Mouse (Mus musculus) liver, postnatal 0 days (tissue): ENCODE measurements around the gene Minos1. TPM values are rescaled to one million over a fixed set of nuclear protein-coding genes. Genes with fewer than 3 reads are reported as not detected.

Experiments used
- ATAC-seq: fragments of 200-750 bp; cut with Nextera tagmentation; 2 replicates; pipeline ENCODE4 v1.8.0; 2017; ENCODE audit warnings: mild to moderate bottlenecking, moderate library complexity
- DNase-seq: peaks from one replicate; pipeline ENCODE4 v3.0.0-alpha.2; 2016
- H3K27ac ChIP-seq: fragments of 300-500 bp; sonication (generic); 2 replicates; pipeline ENCODE4 v1.5.1; 2014; ENCODE audit warnings: antibody characterized with exemption, moderate library complexity, mild to moderate bottlenecking, low read depth
- H3K27me3 ChIP-seq: fragments of 300-500 bp; sonication (generic); 2 replicates; pipeline ENCODE4 v1.6.1; 2014; ENCODE audit warnings: low read length, control low read depth, mixed read lengths; ENCODE audit not compliant: insufficient read depth
- H3K36me3 ChIP-seq: fragments of 300-500 bp; sonication (generic); replicated peaks from 2 replicates; pipeline ENCODE4 v1.6.1; 2014; ENCODE audit warnings: mild to moderate bottlenecking, control low read depth, low read length, moderate library complexity, mixed read lengths; ENCODE audit not compliant: insufficient read depth
- H3K4me1 ChIP-seq: fragments of 300-500 bp; sonication (generic); 2 replicates; pipeline ENCODE4 v1.6.1; 2014; ENCODE audit warnings: antibody characterized with exemption, mild to moderate bottlenecking, control low read depth; ENCODE audit not compliant: insufficient read depth
- H3K4me2 ChIP-seq: fragments of 300-500 bp; sonication (generic); 2 replicates; pipeline ENCODE4 v1.6.1; 2014; ENCODE audit warnings: low read depth, mild to moderate bottlenecking, low read length, moderate library complexity, mixed read lengths
- H3K4me3 ChIP-seq: fragments of 300-500 bp; sonication (generic); 2 replicates; pipeline ENCODE4 v1.5.1; 2014; ENCODE audit warnings: low read depth, low read length
- H3K9ac ChIP-seq: fragments of 300-500 bp; sonication (generic); replicated peaks from 2 replicates; pipeline ENCODE4 v1.6.1; 2014; ENCODE audit warnings: mild to moderate bottlenecking, moderate library complexity
- H3K9me3 ChIP-seq: fragments of 300-500 bp; sonication (generic); 2 replicates; pipeline ENCODE4 v1.6.1; 2016; ENCODE audit warnings: mild to moderate bottlenecking, control low read depth, low read length, mixed read lengths
- CTCF ChIP-seq: sonication (generic); IDR thresholded peaks from 2 replicates; pipeline ENCODE4 v1.5.1; 2016; ENCODE audit warnings: antibody characterized with exemption, low read depth
- EP300 ChIP-seq: IDR thresholded peaks from 2 replicates; pipeline ENCODE4 v1.6.1; 2016; ENCODE audit warnings: antibody characterized with exemption, low read depth, mild to moderate bottlenecking
- WGBS: fragments of 180-500 bp; shearing (Covaris S2); extraction: QIAGEN DNeasy Blood & Tissue Kit; methylation state at CpG from one replicate; pipeline ENCODE4 v1.1.7; 2014; ENCODE audit not compliant: insufficient replicate concordance; 5-methylcytosine and 5-hydroxymethylcytosine counted together
- polyA plus RNA-seq: library from polyadenylated mRNA; unstranded; fragments of >200 nt; fragmentation: Nextera tagmentation; extraction: Ambion mirVana; gene quantifications from 2 replicates; pipeline ENCODE4 v1.2.1, GENCODE M21; 2015

Gene Minos1
- polyA plus RNA-seq, 1 experiment from 2014 or later = 387 TPM

GRCm38 (mm10) chr4:139176023-139176422 is 45.1 kb upstream of the Minos1 start:
- no peaks in the 10 kb centered on the region for H3K27me3 ChIP-seq
- 0 out of 2 replicates have a peak, but pooled peaks have one; percentile 5 for ATAC-seq
- no peaks in the 10 kb centered on the region for H3K36me3 ChIP-seq
- H3K27ac ChIP-seq = no peak overlapping the region
- H3K4me2 ChIP-seq = 0 out of 2 replicates have a peak overlapping the region, but pooled peaks have one; percentile 19
- peaks cover 7% of the 10 kb centered on the region; the same call in 1 of the 2 replicates for H3K4me1 ChIP-seq
- WGBS = 52% methylated on average over 6 of the region's 6 CpGs
- no peak overlapping the region for H3K4me3 ChIP-seq
- no peak for TF ChIP-seq CTCF
- TF ChIP-seq EP300 = no peak
- H3K9ac ChIP-seq = no peak overlapping the region
- no peak for DNase-seq
- H3K9me3 ChIP-seq = no peaks in the 10 kb centered on the region; the same call in 1 of the 2 replicates

GRCm38 (mm10) chr4:139175061-139175971 is 44.4 kb upstream of the Minos1 start:
- DNase-seq (no peak), ATAC-seq (no peak)
- H3K4me2 ChIP-seq = peak overlapping the region; percentile 13; the same call in 1 of the 2 replicates
- TF ChIP-seq CTCF (no peak), EP300 (no peak)
- WGBS = 54% methylated on average over 20 of the region's 20 CpGs
- no peak overlapping the region for H3K27ac ChIP-seq
- H3K4me3 ChIP-seq = no peak overlapping the region
- H3K27me3 ChIP-seq = no peaks in the 10 kb centered on the region
- no peaks in the 10 kb centered on the region for H3K36me3 ChIP-seq
- H3K9ac ChIP-seq = no peak overlapping the region
- peaks cover 6% of the 10 kb centered on the region; the same call in 1 of the 2 replicates for H3K4me1 ChIP-seq
- no peaks in the 10 kb centered on the region; the same call in 1 of the 2 replicates for H3K9me3 ChIP-seq

- ATAC-seq = no peak
- WGBS = 79% methylated on average over 12 of the region's 12 CpGs
- no peak for DNase-seq
- TF ChIP-seq EP300 (no peak), CTCF (no peak)
- Histone ChIP-seq H3K9me3 (no peaks in the 10 kb centered on the region), H3K27me3 (no peaks in the 10 kb centered on the region), H3K4me1 (peaks cover 5% of the 10 kb centered on the region; the same call in 1 of the 2 replicates), H3K27ac (peak overlapping the region; percentile 62), H3K36me3 (no peaks in the 10 kb centered on the region), H3K4me2 (no peak overlapping the region), H3K4me3 (no peak overlapping the region), H3K9ac (no peak overlapping the region)
Observed at GRCm38 (mm10) chr4:139169748-139170279, 38.9 kb upstream of the Minos1 start.

GRCm38 (mm10) chr4:139168985-139169747 is 38.3 kb upstream of the Minos1 start:
- 33% methylated on average over 15 of the region's 15 CpGs for WGBS
- Histone ChIP-seq H3K9me3 (no peaks in the 10 kb centered on the region), H3K27me3 (no peaks in the 10 kb centered on the region), H3K9ac (no peak overlapping the region), H3K36me3 (no peaks in the 10 kb centered on the region), H3K4me1 (peaks cover 5% of the 10 kb centered on the region; the same call in 1 of the 2 replicates), H3K27ac (peak overlapping the region; percentile 62), H3K4me2 (peak overlapping the region; percentile 40; the same call in 1 of the 2 replicates), H3K4me3 (no peak overlapping the region)
- DNase-seq (peak; percentile 53), ATAC-seq (peak; percentile 78)
- TF ChIP-seq EP300 (peak; percentile 15; the same call in 1 of the 2 replicates), CTCF (peak; percentile 29)

- H3K27me3 ChIP-seq = no peaks in the 10 kb centered on the region
- no peak overlapping the region for H3K4me3 ChIP-seq
- ATAC-seq (no peak), DNase-seq (no peak)
- no peak overlapping the region for H3K9ac ChIP-seq
- 69% methylated on average over 8 of the region's 8 CpGs for WGBS
- H3K27ac ChIP-seq = no peak overlapping the region
- H3K4me2 ChIP-seq = no peak overlapping the region
- no peaks in the 10 kb centered on the region for H3K9me3 ChIP-seq
- H3K4me1 ChIP-seq = peaks cover 5% of the 10 kb centered on the region; the same call in 1 of the 2 replicates
- no peaks in the 10 kb centered on the region for H3K36me3 ChIP-seq
- no peak for TF ChIP-seq EP300
- TF ChIP-seq CTCF = no peak
Observed at GRCm38 (mm10) chr4:139167107-139167506, 36.2 kb upstream of the Minos1 start.
